Mouse (Mus musculus) midbrain, embryonic 14.5 days (tissue): ENCODE measurements around the gene Gpalpp1. TPM values are rescaled to one million over a fixed set of nuclear protein-coding genes. Genes with fewer than 3 reads are reported as not detected.

Experiments
- ATAC-seq: fragments of 200-750 bp; cut with Nextera tagmentation; 2 replicates; pipeline ENCODE4 v1.8.0; 2017; ENCODE audit warnings: moderate number of reproducible peaks, moderate library complexity; ENCODE audit not compliant: low FRiP score, low TSS enrichment
- DNase-seq: peaks from one replicate; pipeline ENCODE4 v3.0.0-alpha.2; 2015
- H3K27ac ChIP-seq: fragments of 300-500 bp; sonication (generic); replicated peaks from 2 replicates; pipeline ENCODE4 v1.5.1; 2014; ENCODE audit warnings: mild to moderate bottlenecking, low read depth, low read length, moderate library complexity
- H3K27me3 ChIP-seq: fragments of 300-500 bp; sonication (generic); 2 replicates; pipeline ENCODE4 v1.6.1; 2014; ENCODE audit warnings: low read length, control low read depth, mixed read lengths; ENCODE audit not compliant: control insufficient read depth, insufficient read depth
- H3K36me3 ChIP-seq: fragments of 300-500 bp; sonication (generic); 2 replicates; pipeline ENCODE4 v1.6.1; 2014; ENCODE audit warnings: low read length, control low read depth; ENCODE audit not compliant: control insufficient read depth, insufficient read depth
- H3K4me1 ChIP-seq: fragments of 300-500 bp; sonication (generic); 2 replicates; pipeline ENCODE4 v1.6.1; 2014; ENCODE audit warnings: mild to moderate bottlenecking, antibody characterized with exemption, low read length, control low read depth; ENCODE audit not compliant: control insufficient read depth, insufficient read depth
- H3K4me2 ChIP-seq: fragments of 300-500 bp; sonication (generic); 2 replicates; pipeline ENCODE4 v1.6.1; 2014; ENCODE audit warnings: mild to moderate bottlenecking, low read length, moderate library complexity
- H3K4me3 ChIP-seq: fragments of 300-500 bp; sonication (generic); replicated peaks from 2 replicates; pipeline ENCODE4 v1.5.1; 2014; ENCODE audit warnings: low read depth, low read length
- H3K9ac ChIP-seq: fragments of 300-500 bp; sonication (generic); replicated peaks from 2 replicates; pipeline ENCODE4 v1.6.1; 2014; ENCODE audit warnings: mild to moderate bottlenecking, low read length, moderate library complexity
- H3K9me3 ChIP-seq: fragments of 300-500 bp; sonication (generic); 2 replicates; pipeline ENCODE4 v1.6.1; 2016; ENCODE audit warnings: low read length, control low read depth, mixed read lengths; ENCODE audit not compliant: control insufficient read depth
- WGBS: fragments of 180-500 bp; shearing (Covaris S2); extraction: QIAGEN DNeasy Blood & Tissue Kit; methylation state at CpG from one replicate; pipeline ENCODE4 v1.1.7; 2014; 5-methylcytosine and 5-hydroxymethylcytosine counted together
- polyA plus RNA-seq: library from polyadenylated mRNA; unstranded; fragments of >200 nt; fragmentation: Nextera tagmentation; extraction: Ambion mirVana; gene quantifications from 2 replicates; pipeline ENCODE4 v1.2.1, GENCODE M21; 2014

The Gpalpp1 gene
- polyA plus RNA-seq, 1 experiment from 2014 or later, result 16.2 TPM

GRCm38 (mm10) chr14:76149531-76150179, 39.1 kb upstream of the Gpalpp1 start:
- Histone ChIP-seq H3K4me1 (peaks cover 4% of the 10 kb centered on the region; the same call in 1 of the 2 replicates), H3K9me3 (no peaks in the 10 kb centered on the region), H3K9ac (no peak overlapping the region), H3K4me2 (no peak overlapping the region), H3K27me3 (no peaks in the 10 kb centered on the region), H3K36me3 (no peaks in the 10 kb centered on the region), H3K27ac (no peak overlapping the region), H3K4me3 (no peak overlapping the region)
- no peak for ATAC-seq
- peak; percentile 46 for DNase-seq
- WGBS, result 49% methylated on average over 13 of the region's 13 CpGs

DNA sequence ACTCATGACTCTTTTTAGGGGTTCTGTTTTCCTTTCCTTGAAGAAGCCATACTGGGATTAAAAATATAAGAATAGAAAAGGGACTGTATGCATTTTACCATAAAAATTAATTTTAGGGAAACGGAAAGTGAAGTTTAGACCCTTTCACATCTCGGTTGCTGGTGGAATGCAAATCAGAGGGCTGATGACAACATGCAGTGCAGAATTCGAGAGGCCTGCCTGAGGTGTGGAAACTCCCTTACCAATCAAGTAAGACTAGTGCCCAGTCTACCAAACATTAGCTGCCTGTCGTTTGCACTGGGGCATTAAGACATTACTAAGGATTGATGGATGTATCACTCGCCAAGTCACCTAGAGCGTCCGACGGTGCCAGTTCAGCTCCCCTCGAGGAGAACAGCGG, 37.7 kb upstream of the Gpalpp1 start:
- no peaks in the 10 kb centered on the region for H3K27me3 ChIP-seq
- H3K4me3 ChIP-seq, result no peak overlapping the region
- H3K4me2 ChIP-seq, result no peak overlapping the region
- no peak overlapping the region for H3K9ac ChIP-seq
- H3K36me3 ChIP-seq, result no peaks in the 10 kb centered on the region
- no peak overlapping the region for H3K27ac ChIP-seq
- H3K9me3 ChIP-seq, result no peaks in the 10 kb centered on the region
- WGBS, result 89% methylated on average over 10 of the region's 10 CpGs
- peaks cover 2% of the 10 kb centered on the region; the same call in 1 of the 2 replicates for H3K4me1 ChIP-seq
- ATAC-seq (no peak), DNase-seq (no peak)

GRCm38 (mm10) chr14:76147061-76147460, 36.5 kb upstream of the Gpalpp1 start:
- no peak overlapping the region for H3K9ac ChIP-seq
- ATAC-seq (no peak), DNase-seq (no peak)
- no peaks in the 10 kb centered on the region for H3K4me1 ChIP-seq
- no peaks in the 10 kb centered on the region for H3K27me3 ChIP-seq
- no peak overlapping the region for H3K4me3 ChIP-seq
- WGBS, result 81% methylated on average over 6 of the region's 6 CpGs
- no peaks in the 10 kb centered on the region for H3K9me3 ChIP-seq
- H3K4me2 ChIP-seq, result no peak overlapping the region
- no peaks in the 10 kb centered on the region for H3K36me3 ChIP-seq
- H3K27ac ChIP-seq, result no peak overlapping the region

DNA sequence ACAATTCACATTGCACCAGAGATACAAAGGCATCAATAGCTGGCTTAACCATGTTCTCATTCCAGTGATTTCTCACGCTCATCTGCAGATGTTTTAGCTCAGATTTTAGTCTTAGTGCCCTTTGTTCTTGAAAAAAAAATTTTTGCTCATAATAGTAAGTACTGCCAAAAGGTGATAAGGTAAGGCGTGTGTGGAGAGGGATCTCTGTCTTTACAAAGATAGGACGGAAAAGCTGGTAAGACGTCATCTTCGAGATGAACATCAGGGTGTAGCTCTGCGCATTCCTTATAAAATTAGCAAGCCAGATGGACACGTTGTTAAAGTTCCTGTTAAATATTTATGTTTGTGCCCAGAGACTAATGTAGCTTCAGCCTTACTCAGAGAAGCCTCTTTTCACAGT, 35.3 kb upstream of the Gpalpp1 start:
- ATAC-seq (no peak), DNase-seq (no peak)
- 49% methylated on average over 7 of the region's 7 CpGs for WGBS
- Histone ChIP-seq H3K27ac (no peak overlapping the region), H3K4me3 (no peak overlapping the region), H3K27me3 (no peaks in the 10 kb centered on the region), H3K9me3 (no peaks in the 10 kb centered on the region), H3K9ac (no peak overlapping the region), H3K36me3 (no peaks in the 10 kb centered on the region), H3K4me2 (no peak overlapping the region), H3K4me1 (no peaks in the 10 kb centered on the region)

- no peaks in the 10 kb centered on the region for H3K27me3 ChIP-seq
- H3K4me2 ChIP-seq, result no peak overlapping the region
- DNase-seq, result no peak
- no peak overlapping the region for H3K9ac ChIP-seq
- H3K27ac ChIP-seq, result no peak overlapping the region
- H3K4me3 ChIP-seq, result no peak overlapping the region
- no peaks in the 10 kb centered on the region for H3K4me1 ChIP-seq
- no peak for ATAC-seq
- no peaks in the 10 kb centered on the region for H3K9me3 ChIP-seq
- 84% methylated on average over 1 of the region's 1 CpGs for WGBS
- H3K36me3 ChIP-seq, result no peaks in the 10 kb centered on the region
Observed at GRCm38 (mm10) chr14:76145248-76145647, 34.7 kb upstream of the Gpalpp1 start.

DNA sequence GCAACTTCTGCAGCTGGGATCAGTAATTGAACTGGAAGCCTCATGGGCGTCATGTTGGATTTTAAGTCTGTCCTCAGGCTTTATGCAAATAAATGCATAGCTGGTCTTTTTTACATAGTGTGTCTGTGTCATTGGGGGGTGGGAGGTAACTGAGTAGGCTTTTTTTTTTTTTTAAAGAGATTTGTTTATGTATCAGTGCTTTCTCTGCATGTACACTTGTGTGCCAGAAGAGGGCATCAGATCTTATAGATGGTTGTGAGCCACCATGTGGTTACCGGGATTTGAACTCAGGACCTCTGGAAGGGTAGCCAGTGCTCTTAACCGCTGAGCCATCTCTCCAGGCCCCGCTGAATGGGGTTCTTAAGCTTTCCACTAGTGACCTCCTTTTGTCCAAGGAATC, 24.4 kb upstream of the Gpalpp1 start:
- Histone ChIP-seq H3K4me2 (no peak overlapping the region), H3K36me3 (peaks cover 58% of the 10 kb centered on the region), H3K9ac (no peak overlapping the region), H3K27ac (no peak overlapping the region), H3K9me3 (no peaks in the 10 kb centered on the region), H3K27me3 (no peaks in the 10 kb centered on the region), H3K4me1 (no peaks in the 10 kb centered on the region), H3K4me3 (no peak overlapping the region)
- 94% methylated on average over 4 of the region's 4 CpGs for WGBS
- DNase-seq, result no peak
- no peak for ATAC-seq

- H3K4me2 ChIP-seq, result no peak overlapping the region
- no peak overlapping the region for H3K4me3 ChIP-seq
- H3K9ac ChIP-seq, result no peak overlapping the region
- H3K27ac ChIP-seq, result no peak overlapping the region
- no peak for DNase-seq
- WGBS, result 93% methylated on average over 4 of the region's 4 CpGs
- H3K27me3 ChIP-seq, result no peaks in the 10 kb centered on the region
- no peaks in the 10 kb centered on the region for H3K9me3 ChIP-seq
- H3K4me1 ChIP-seq, result no peaks in the 10 kb centered on the region
- peaks cover 74% of the 10 kb centered on the region for H3K36me3 ChIP-seq
- no peak for ATAC-seq
Observed at GRCm38 (mm10) chr14:76128174-76128573, 17.6 kb upstream of the Gpalpp1 start.

GRCm38 (mm10) chr14:76127311-76127710, 16.8 kb upstream of the Gpalpp1 start:
- Histone ChIP-seq H3K9me3 (no peaks in the 10 kb centered on the region), H3K4me1 (no peaks in the 10 kb centered on the region), H3K27ac (no peak overlapping the region), H3K4me2 (no peak overlapping the region), H3K4me3 (no peak overlapping the region), H3K36me3 (peaks cover 71% of the 10 kb centered on the region), H3K27me3 (no peaks in the 10 kb centered on the region), H3K9ac (no peak overlapping the region)
- 81% methylated on average over 3 of the region's 3 CpGs for WGBS
- ATAC-seq (no peak), DNase-seq (no peak)

- H3K36me3 ChIP-seq, result peaks cover 67% of the 10 kb centered on the region
- DNase-seq, result no peak
- H3K4me1 ChIP-seq, result no peaks in the 10 kb centered on the region
Observed at GRCm38 (mm10) chr14:76122663-76123058, 12.1 kb upstream of the Gpalpp1 start.

More at GRCm38 (mm10) chr14:76122663-76123058, 12.1 kb upstream of the Gpalpp1 start:
- ATAC-seq, result no peak
- Histone ChIP-seq H3K9ac (no peak overlapping the region), H3K4me3 (no peak overlapping the region), H3K4me2 (no peak overlapping the region), H3K27me3 (no peaks in the 10 kb centered on the region), H3K27ac (no peak overlapping the region), H3K9me3 (no peaks in the 10 kb centered on the region)
- WGBS, result 92% methylated on average over 8 of the region's 8 CpGs
